Mouse (Mus musculus) CH12.LX (cell line): Measurements from ENCODE around the gene Ythdf2. TPM values are rescaled to one million over a fixed set of nuclear protein-coding genes. Genes with fewer than 3 reads are reported as not detected.

ENCODE experiments used
- DNase-seq: peaks from one replicate; pipeline ENCODE4 v3.0.0-alpha.2; 2013; ENCODE audit errors: extremely low read depth
- H3K27ac ChIP-seq: 2 replicates; pipeline ENCODE4 v1.5.1; 2012; ENCODE audit warnings: low read depth, mild to moderate bottlenecking, control low read depth, moderate library complexity; ENCODE audit not compliant: insufficient read depth
- H3K27me3 ChIP-seq: replicated peaks from 2 replicates; pipeline ENCODE3; 2012; ENCODE audit warnings: inconsistent platforms
- H3K36me3 ChIP-seq, 2 experiments: replicated peaks in 1 of 2; 2 replicates each; pipeline versions ENCODE3 to v1.6.1; 2012; ENCODE audit warnings: inconsistent platforms in 1 of 2, low read length in 1 of 2, mild to moderate bottlenecking in 1 of 2, mixed read lengths in 1 of 2, moderate library complexity in 1 of 2; ENCODE audit not compliant: control insufficient read depth in 1 of 2, insufficient read depth in 1 of 2
- H3K4me1 ChIP-seq, 2 experiments: 2 replicates each; pipeline ENCODE4 v1.6.1; 2012; ENCODE audit warnings: inconsistent platforms in 1 of 2, moderate library complexity in 1 of 2; ENCODE audit not compliant: insufficient read depth in 2 of 2, control insufficient read depth in 1 of 2
- H3K4me2 ChIP-seq: 2 replicates; pipeline ENCODE4 v1.6.1; 2012; ENCODE audit warnings: low read depth, mild to moderate bottlenecking, control low read depth; ENCODE audit not compliant: poor library complexity, insufficient read depth, severe bottlenecking
- H3K4me3 ChIP-seq, 3 experiments: fragments of 150-350 bp in 1 of 3; sonication (generic) in 1 of 3; replicated peaks in 1 of 3; 2 replicates each; pipeline versions ENCODE3 to v1.5.1; 2011 to 2012; ENCODE audit warnings: low read depth in 2 of 3, low read length in 2 of 3, mild to moderate bottlenecking in 2 of 3, moderate library complexity in 2 of 3, control low read depth in 1 of 3, improper control_type of control experiment in 1 of 3, inconsistent platforms in 1 of 3, mixed read lengths in 1 of 3; ENCODE audit not compliant: poor library complexity in 1 of 3
- H3K79me2 ChIP-seq: replicated peaks from 2 replicates; pipeline ENCODE4 v1.6.1; 2012; ENCODE audit warnings: mild to moderate bottlenecking, moderate library complexity; ENCODE audit not compliant: control insufficient read depth, poor library complexity, insufficient read depth, severe bottlenecking; ENCODE audit errors: extremely low read depth
- H3K9ac ChIP-seq: 2 replicates; pipeline ENCODE4 v1.6.1; 2012; ENCODE audit warnings: low read depth, mild to moderate bottlenecking, control low read depth, moderate library complexity; ENCODE audit not compliant: insufficient read depth
- H3K9me3 ChIP-seq: replicated peaks from 2 replicates; pipeline ENCODE3; 2012; ENCODE audit warnings: low read length, inconsistent platforms, mixed read lengths
- BHLHE40 ChIP-seq: IDR thresholded peaks from 2 replicates; pipeline ENCODE4 v1.6.1; 2011; ENCODE audit warnings: mild to moderate bottlenecking, low read depth, low read length, improper control_type of control experiment
- CHD1 ChIP-seq: IDR thresholded peaks from 2 replicates; pipeline ENCODE4 v1.6.1; 2012; ENCODE audit warnings: low read depth, low read length, improper control_type of control experiment, inconsistent platforms
- E2F4 ChIP-seq: IDR thresholded peaks from 2 replicates; pipeline ENCODE4 v1.6.1; 2011; ENCODE audit warnings: low read depth, low read length, improper control_type of control experiment; ENCODE audit not compliant: insufficient replicate concordance
- ELF1 ChIP-seq: IDR thresholded peaks from 2 replicates; pipeline ENCODE4 v1.6.1; 2014; ENCODE audit warnings: low read depth, mild to moderate bottlenecking, inconsistent platforms, low read length, improper control_type of control experiment
- ETS1 ChIP-seq: conservative IDR thresholded peaks from 2 replicates; pipeline ENCODE4 v1.6.1; 2012; ENCODE audit warnings: low read depth, mild to moderate bottlenecking, inconsistent platforms, low read length, improper control_type of control experiment, moderate library complexity
- GABPA ChIP-seq: IDR thresholded peaks from 2 replicates; pipeline ENCODE4 v1.6.1; 2012; ENCODE audit warnings: low read depth, low read length, improper control_type of control experiment, inconsistent platforms; ENCODE audit not compliant: insufficient replicate concordance
- JUND ChIP-seq: conservative IDR thresholded peaks from 2 replicates; pipeline ENCODE4 v1.6.1; 2011; ENCODE audit warnings: low read depth, low read length, improper control_type of control experiment
- KAT2A ChIP-seq: IDR thresholded peaks from 2 replicates; pipeline ENCODE4 v1.6.1; 2012; ENCODE audit warnings: low read length, improper control_type of control experiment, inconsistent platforms; ENCODE audit not compliant: insufficient replicate concordance
- MAFK ChIP-seq: IDR thresholded peaks from 2 replicates; pipeline ENCODE4 v1.6.1; 2011; ENCODE audit warnings: low read length, improper control_type of control experiment; ENCODE audit not compliant: insufficient replicate concordance
- MAX ChIP-seq: IDR thresholded peaks from 2 replicates; pipeline ENCODE4 v1.6.1; 2011; ENCODE audit warnings: low read length, improper control_type of control experiment
- MEF2A ChIP-seq: IDR thresholded peaks from 2 replicates; pipeline ENCODE4 v1.6.1; 2014; ENCODE audit warnings: low read depth, mild to moderate bottlenecking, inconsistent platforms, low read length, improper control_type of control experiment, borderline replicate concordance
- NELFE ChIP-seq: IDR thresholded peaks from 2 replicates; pipeline ENCODE4 v1.6.1; 2011; ENCODE audit warnings: low read depth, low read length, improper control_type of control experiment
- RAD21 ChIP-seq: IDR thresholded peaks from 2 replicates; pipeline ENCODE4 v1.6.1; 2011; ENCODE audit warnings: low read depth, mild to moderate bottlenecking, low read length, improper control_type of control experiment, moderate library complexity
- RCOR1 ChIP-seq: conservative IDR thresholded peaks from 2 replicates; pipeline ENCODE4 v1.6.1; 2012; ENCODE audit warnings: low read depth, mild to moderate bottlenecking, inconsistent platforms, low read length, improper control_type of control experiment
- SIN3A ChIP-seq: IDR thresholded peaks from 2 replicates; pipeline ENCODE4 v1.6.1; 2012; ENCODE audit warnings: low read length, improper control_type of control experiment, inconsistent platforms
- SMC3 ChIP-seq: IDR thresholded peaks from 2 replicates; pipeline ENCODE4 v1.6.1; 2011; ENCODE audit warnings: low read depth, low read length, improper control_type of control experiment
- UBTF ChIP-seq: IDR thresholded peaks from 2 replicates; pipeline ENCODE4 v1.6.1; 2012; ENCODE audit warnings: low read depth, mild to moderate bottlenecking, inconsistent platforms, low read length, improper control_type of control experiment, moderate library complexity
- USF2 ChIP-seq: conservative IDR thresholded peaks from 2 replicates; pipeline ENCODE4 v1.6.1; 2011; ENCODE audit warnings: low read depth, low read length, improper control_type of control experiment
- ZKSCAN1 ChIP-seq: IDR thresholded peaks from 2 replicates; pipeline ENCODE4 v1.6.1; 2012; ENCODE audit warnings: low read depth, inconsistent platforms, low read length, improper control_type of control experiment, borderline replicate concordance
- ZMIZ1 ChIP-seq: IDR thresholded peaks from 2 replicates; pipeline ENCODE4 v1.6.1; 2012; ENCODE audit warnings: low read depth, mild to moderate bottlenecking, inconsistent platforms, low read length, improper control_type of control experiment
- dilution Hi-C: fragments of 300-500 bp; cut with MboI; formaldehyde crosslinking; loops from 2 replicates; pipeline ENCODE4 v1.14.3; 2020; ENCODE audit warnings: low sequenced_read_pairs; ENCODE audit not compliant: extremely low pct_unique_long_range_greater_than_20kb, extremely low pct_ligation_motif_present
- in situ Hi-C: fragments of 300-500 bp; cut with MboI; formaldehyde crosslinking; loops from 3 replicates; pipeline ENCODE4 v1.14.3; 2019; ENCODE audit warnings: low sequenced_read_pairs, low pct_ligation_motif_present, low pct_unique_long_range_greater_than_20kb, mixed read lengths
- polyA plus RNA-seq: library from polyadenylated mRNA; unstranded; fragments of >175 nt; gene quantifications from 2 replicates; pipeline ENCODE4 v1.2.1, GENCODE M21; 2012; ENCODE audit warnings: low read depth; ENCODE audit not compliant: insufficient read length
- total RNA-seq, 2 experiments: library from RNA; depleted of rRNA; stranded (reverse); fragments of 300-350 nt in 1 of 2; fragments of >200 nt in 1 of 2; gene quantifications; 2 replicates each; pipeline ENCODE4 v1.2.3; 2012 to 2014

The Ythdf2 gene
- total and polyA plus RNA-seq, 3 experiments = 51.6 to 78.3 (median 56.5) TPM

DNA sequence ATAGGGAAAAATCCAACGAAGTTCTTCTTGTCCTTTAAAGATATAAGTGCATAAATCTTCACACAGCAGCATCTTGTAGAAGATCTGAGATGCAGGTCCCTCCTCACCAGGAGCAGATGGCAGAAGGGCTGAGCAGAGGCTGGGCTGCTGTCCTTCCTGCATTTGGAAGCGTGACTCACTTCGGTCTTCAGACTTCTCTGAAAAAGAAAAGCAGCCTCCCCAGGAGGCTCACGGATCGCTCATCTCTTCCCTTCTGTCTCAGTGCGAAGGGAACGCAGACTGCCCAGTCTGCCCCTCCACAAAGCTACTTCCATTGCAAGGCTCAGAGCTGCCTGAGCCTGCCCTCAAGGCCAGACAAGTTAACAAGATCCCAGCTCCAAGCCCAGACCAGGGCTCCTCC is 41.2 kb downstream of the Ythdf2 start:
- Histone ChIP-seq H3K4me3 (no peak overlapping the region), H3K27me3 (no peaks in the 10 kb centered on the region), H3K27ac (no peak overlapping the region), H3K79me2 (no peaks in the 10 kb centered on the region), H3K9me3 (peaks cover 4% of the 10 kb centered on the region), H3K36me3 (no peaks in the 10 kb centered on the region), H3K4me1 (peaks cover 0 to 4% of the 10 kb centered on the region in 2 experiments; a peak in 2 of 4 replicates), H3K9ac (no peak overlapping the region), H3K4me2 (no peak overlapping the region)
- dilution Hi-C loops = no loop called here
- TF ChIP-seq ZMIZ1 (no peak), NELFE (no peak), MAX (no peak), ELF1 (no peak), MAFK (no peak), UBTF (no peak), BHLHE40 (no peak), USF2 (no peak), RAD21 (no peak), MEF2A (no peak), ZKSCAN1 (no peak), KAT2A (no peak), SMC3 (no peak)
- in situ Hi-C loops = loop anchor here (10.0 kb wide), 1 partner anchor 76 kb away; no protein-coding TSS in a partner anchor
- no peak for DNase-seq

- Histone ChIP-seq H3K9me3 (peaks cover 4% of the 10 kb centered on the region), H3K27me3 (no peaks in the 10 kb centered on the region)
These were observed 42.3 kb downstream of the Ythdf2 start for GRCm38 (mm10) chr4:132169761-132170160.

DNA sequence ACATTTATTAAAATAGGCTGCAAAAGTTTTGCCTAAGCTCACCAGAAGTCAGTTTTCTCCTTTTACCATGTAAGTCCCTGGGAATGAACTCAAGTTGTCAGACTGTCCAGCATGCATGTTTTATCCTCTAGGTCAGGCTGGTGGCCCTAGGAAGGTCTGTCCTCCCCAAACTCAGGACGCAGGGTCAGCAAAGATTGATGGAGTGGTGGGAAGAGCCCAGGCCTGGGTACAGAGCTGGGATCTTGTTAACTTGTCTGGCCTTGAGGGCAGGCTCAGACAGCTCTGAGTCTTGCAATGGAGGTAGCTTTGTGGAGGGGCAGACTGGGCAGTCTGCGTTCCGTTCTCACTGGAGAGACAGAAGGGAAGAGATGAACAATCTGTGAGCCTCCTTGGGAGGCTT is 42.8 kb downstream of the Ythdf2 start:
- H3K79me2 ChIP-seq = no peaks in the 10 kb centered on the region
- no peak overlapping the region for H3K4me3 ChIP-seq
- H3K36me3 ChIP-seq = no peaks in the 10 kb centered on the region
- H3K4me2 ChIP-seq = no peak overlapping the region
- peaks cover 0 to 4% of the 10 kb centered on the region in 2 experiments; a peak in 2 of 4 replicates for H3K4me1 ChIP-seq
- H3K9me3 ChIP-seq = peaks cover 4% of the 10 kb centered on the region
- TF ChIP-seq JUND (no peak), ELF1 (no peak), ZKSCAN1 (no peak), E2F4 (no peak), ETS1 (no peak), SIN3A (no peak), CHD1 (no peak), RAD21 (no peak), RCOR1 (no peak)
- TF ChIP-seq, all 38 proteins: peak for 0
- H3K27ac ChIP-seq = no peak overlapping the region
- H3K27me3 ChIP-seq = no peaks in the 10 kb centered on the region
- no peak overlapping the region for H3K9ac ChIP-seq
- dilution Hi-C loops (no loop called here), in situ Hi-C loops (no loop called here)
- no peak for DNase-seq

More at GRCm38 (mm10) chr4:132169761-132170160, 42.3 kb downstream of the Ythdf2 start:
- H3K79me2 ChIP-seq = no peaks in the 10 kb centered on the region
- DNase-seq = no peak
- TF ChIP-seq GABPA = no peak
- TF ChIP-seq, all 38 proteins: peak for 0
- Histone ChIP-seq H3K9ac (no peak overlapping the region), H3K4me1 (peaks cover 0 to 4% of the 10 kb centered on the region in 2 experiments; a peak in 2 of 4 replicates), H3K4me3 (no peak overlapping the region), H3K27ac (no peak overlapping the region), H3K4me2 (no peak overlapping the region), H3K36me3 (no peaks in the 10 kb centered on the region)
- dilution Hi-C loops (no loop called here), in situ Hi-C loops (loop anchor here (10.0 kb wide), 1 partner anchor 75 kb away; no protein-coding TSS in a partner anchor)
